Mouse (Mus musculus) C2C12 (cell line): ENCODE results near the gene Cdh22. TPM values are rescaled to one million over a fixed set of nuclear protein-coding genes. Genes with fewer than 3 reads are reported as not detected.

Experiments
- H3K27me3 ChIP-seq: one replicate; pipeline ENCODE4 v1.6.1; 2011; ENCODE audit not compliant: control insufficient read depth, insufficient read depth, insufficient read length
- H3K36me3 ChIP-seq: one replicate; pipeline ENCODE4 v1.6.1; 2011; ENCODE audit not compliant: control insufficient read depth, insufficient read depth
- H3K4me3 ChIP-seq: one replicate; pipeline ENCODE4 v1.5.1; 2011; ENCODE audit warnings: mild to moderate bottlenecking, control low read depth; ENCODE audit not compliant: poor library complexity, insufficient read depth, severe bottlenecking
- H3K79me2 ChIP-seq: one replicate; pipeline ENCODE4 v1.6.1; 2011; ENCODE audit not compliant: control insufficient read depth, insufficient read depth
- H3K79me3 ChIP-seq: one replicate; pipeline ENCODE4 v1.6.1; 2011; ENCODE audit warnings: low read depth, control low read depth
- H3ac ChIP-seq: one replicate; pipeline ENCODE3; 2011; ENCODE audit warnings: low read depth; ENCODE audit not compliant: control insufficient read depth, insufficient read length
- CEBPB ChIP-seq: IDR thresholded peaks from one replicate; pipeline ENCODE4 v1.6.1; 2011; ENCODE audit warnings: low read depth, mild to moderate bottlenecking, control low read depth, moderate library complexity
- CTCF ChIP-seq: IDR thresholded peaks from one replicate; pipeline ENCODE4 v1.5.1; 2011; ENCODE audit not compliant: control insufficient read depth, insufficient read depth, insufficient read length
- FOSL1 ChIP-seq: IDR thresholded peaks from one replicate; pipeline ENCODE4 v1.8.0; 2011; ENCODE audit warnings: mild to moderate bottlenecking, low read length; ENCODE audit not compliant: poor library complexity, insufficient read depth, severe bottlenecking
- MAX ChIP-seq: IDR thresholded peaks from one replicate; pipeline ENCODE4 v1.6.1; 2011; ENCODE audit warnings: mild to moderate bottlenecking, control low read depth
- MYOD1 ChIP-seq: IDR thresholded peaks from one replicate; pipeline ENCODE4 v1.6.1; 2011; ENCODE audit warnings: low read depth; ENCODE audit not compliant: control insufficient read depth, insufficient read length
- MYOG ChIP-seq: IDR thresholded peaks from one replicate; pipeline ENCODE4 v1.6.1; 2011; ENCODE audit not compliant: control insufficient read depth, insufficient read length; ENCODE audit errors: extremely low read depth
- USF1 ChIP-seq: IDR thresholded peaks from one replicate; pipeline ENCODE4 v1.6.1; 2011; ENCODE audit warnings: low read depth, mild to moderate bottlenecking, control low read depth, moderate library complexity
- polyA plus RNA-seq: library from polyadenylated mRNA; unstranded; fragments of >200 nt; fragmentation: generic; extraction: Trizol; gene quantifications from one replicate; pipeline ENCODE4 v1.2.1, GENCODE M21; 2012; ENCODE audit warnings: missing spikeins

The Cdh22 gene
- polyA plus RNA-seq, 1 experiment = 0.02 TPM

GRCm38 (mm10) chr2:165073381-165073781, 161.3 kb downstream of the Cdh22 start:
- Histone ChIP-seq H3K36me3 (no peaks in the 10 kb centered on the region), H3K4me3 (no peak overlapping the region), H3ac (no peak overlapping the region), H3K79me3 (no peaks in the 10 kb centered on the region), H3K27me3 (peaks cover 61% of the 10 kb centered on the region), H3K79me2 (no peaks in the 10 kb centered on the region)
- TF ChIP-seq FOSL1 = no peak

DNA sequence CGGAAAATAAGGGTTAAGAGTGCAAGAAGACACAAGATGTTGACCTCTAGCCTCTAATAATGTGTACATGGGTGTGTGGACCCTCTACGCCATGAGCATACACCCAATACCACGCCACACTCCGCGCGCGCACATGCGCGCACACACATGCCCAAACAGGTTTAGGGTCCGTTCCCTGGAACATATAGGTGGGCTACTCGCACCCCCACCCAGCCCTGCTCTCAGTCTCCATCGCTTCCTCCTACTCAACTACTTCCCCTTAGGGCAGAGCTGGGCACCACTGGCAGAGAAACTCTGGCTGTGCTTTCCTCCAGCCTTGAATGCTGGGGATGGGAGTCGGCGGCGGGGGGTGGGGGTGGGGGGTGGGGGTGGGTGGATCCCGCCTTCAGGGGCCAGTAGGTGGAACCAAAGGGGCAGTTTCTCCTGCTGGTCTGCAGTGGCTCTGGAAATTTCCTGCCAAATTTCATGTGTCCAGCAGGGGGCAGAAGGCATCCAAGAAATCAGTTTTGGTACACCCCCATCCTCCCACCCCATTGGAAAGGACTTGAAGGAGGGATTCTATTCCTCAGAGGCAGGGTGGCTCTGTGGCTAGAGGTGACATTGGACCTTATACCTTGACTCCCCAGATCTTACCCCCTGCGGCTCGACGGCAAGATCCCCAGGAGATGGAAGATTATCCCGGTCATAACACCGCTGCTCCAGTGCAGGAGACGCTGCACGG, 164.4 kb downstream of the Cdh22 start:
- H3K36me3 ChIP-seq = no peaks in the 10 kb centered on the region
- H3K79me2 ChIP-seq = no peaks in the 10 kb centered on the region
- H3K4me3 ChIP-seq = no peak overlapping the region
- no peaks in the 10 kb centered on the region for H3K79me3 ChIP-seq
- H3K27me3 ChIP-seq = peaks cover 48% of the 10 kb centered on the region
- H3ac ChIP-seq = no peak overlapping the region
- TF ChIP-seq MYOG (no peak), CTCF (peak; percentile 24)

DNA sequence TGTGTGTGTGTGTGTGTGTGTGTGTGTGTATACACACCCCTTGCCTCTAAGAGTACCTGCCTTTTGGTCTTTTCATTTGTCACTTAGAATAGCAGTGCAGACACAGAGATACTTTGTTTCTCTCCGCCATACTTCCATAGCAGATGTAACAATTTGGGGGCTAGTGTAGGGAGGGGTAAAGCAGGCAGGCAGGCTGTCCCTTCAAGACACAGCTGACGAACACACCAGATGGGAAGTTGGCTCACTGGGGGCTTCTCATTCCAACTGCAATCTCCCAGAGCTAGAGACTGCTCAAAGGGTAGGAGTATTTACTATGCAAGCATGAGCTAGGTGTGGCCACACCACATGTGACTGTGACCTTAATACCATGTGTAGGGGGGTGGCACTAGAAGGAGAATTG, 165.8 kb downstream of the Cdh22 start:
- TF ChIP-seq MYOD1 (no peak), FOSL1 (no peak), CEBPB (no peak), MYOG (no peak), CTCF (no peak)
- H3K4me3 ChIP-seq = no peak overlapping the region
- no peak overlapping the region for H3ac ChIP-seq
- peaks cover 48% of the 10 kb centered on the region for H3K27me3 ChIP-seq
- no peaks in the 10 kb centered on the region for H3K79me3 ChIP-seq
- no peaks in the 10 kb centered on the region for H3K79me2 ChIP-seq
- H3K36me3 ChIP-seq = no peaks in the 10 kb centered on the region

DNA sequence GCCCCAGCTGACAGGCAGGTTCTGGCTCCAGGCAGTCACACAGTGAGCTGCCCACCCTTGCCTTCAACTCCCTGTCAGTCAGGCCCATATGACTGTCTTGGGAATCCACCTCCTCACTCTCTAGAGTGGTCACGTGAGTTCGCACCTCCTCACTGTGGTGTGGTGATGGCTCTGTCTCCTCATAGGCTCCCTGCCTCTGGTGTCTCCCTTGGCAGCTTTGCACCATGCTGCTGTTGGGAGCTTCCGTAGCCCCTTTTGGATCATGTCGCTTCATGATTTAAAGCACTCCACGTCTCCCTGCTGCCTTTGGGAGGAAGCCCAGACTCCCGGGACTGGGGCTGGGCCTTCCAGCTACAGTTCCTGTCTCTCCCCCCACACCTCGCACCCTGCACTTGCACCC, 170.2 kb downstream of the Cdh22 start:
- Histone ChIP-seq H3K4me3 (no peak overlapping the region), H3K79me2 (no peaks in the 10 kb centered on the region), H3K27me3 (peaks cover 47% of the 10 kb centered on the region), H3K36me3 (no peaks in the 10 kb centered on the region), H3ac (no peak overlapping the region), H3K79me3 (no peaks in the 10 kb centered on the region)
- TF ChIP-seq MYOD1 (no peak), USF1 (no peak), CTCF (no peak), MAX (no peak), CEBPB (no peak), MYOG (no peak), FOSL1 (no peak)

GRCm38 (mm10) chr2:165061638-165062433, 172.8 kb downstream of the Cdh22 start:
- Histone ChIP-seq H3K4me3 (no peak overlapping the region), H3K36me3 (no peaks in the 10 kb centered on the region), H3K79me2 (no peaks in the 10 kb centered on the region), H3K79me3 (no peaks in the 10 kb centered on the region), H3ac (no peak overlapping the region), H3K27me3 (peaks cover 45% of the 10 kb centered on the region)
- TF ChIP-seq CTCF = no peak
- TF ChIP-seq MYOD1 = no peak
- TF ChIP-seq FOSL1 = no peak
- no peak for TF ChIP-seq USF1
- TF ChIP-seq MYOG = no peak
- no peak for TF ChIP-seq CEBPB
- TF ChIP-seq MAX = no peak

Other genes starting within 250 kb of the Cdh22 start
- 31.2 TPM for gene Ncoa5, start 200.0 kb downstream of the Cdh22 start, polyA plus RNA-seq
- gene Cd40, start 179.2 kb downstream of the Cdh22 start, polyA plus RNA-seq = 0.27 TPM
- not detected for gene 1700025C18Rik, start 144.1 kb downstream of the Cdh22 start, polyA plus RNA-seq
- gene Slc35c2, start 53.0 kb upstream of the Cdh22 start, polyA plus RNA-seq = 46.5 TPM
- 26.4 TPM for gene Elmo2, start 91.6 kb upstream of the Cdh22 start, polyA plus RNA-seq
- not detected for gene Zfp663, start 133.9 kb upstream of the Cdh22 start, polyA plus RNA-seq
- 2.5 TPM for gene Zfp334, start 153.4 kb upstream of the Cdh22 start, polyA plus RNA-seq
- gene Ocstamp, start 165.6 kb upstream of the Cdh22 start, polyA plus RNA-seq = not detected
- gene Slc13a3, start 238.4 kb upstream of the Cdh22 start, polyA plus RNA-seq = not detected